Mouse (Mus musculus) brain, embryonic 18.5 days (tissue): Measurements from ENCODE around the gene Kazn.

Experiments used
- DNase-seq: peaks from one replicate; pipeline ENCODE4 v3.0.0-alpha.2; 2012; ENCODE audit warnings: low read depth, low spot score

Gene Kazn

DNA sequence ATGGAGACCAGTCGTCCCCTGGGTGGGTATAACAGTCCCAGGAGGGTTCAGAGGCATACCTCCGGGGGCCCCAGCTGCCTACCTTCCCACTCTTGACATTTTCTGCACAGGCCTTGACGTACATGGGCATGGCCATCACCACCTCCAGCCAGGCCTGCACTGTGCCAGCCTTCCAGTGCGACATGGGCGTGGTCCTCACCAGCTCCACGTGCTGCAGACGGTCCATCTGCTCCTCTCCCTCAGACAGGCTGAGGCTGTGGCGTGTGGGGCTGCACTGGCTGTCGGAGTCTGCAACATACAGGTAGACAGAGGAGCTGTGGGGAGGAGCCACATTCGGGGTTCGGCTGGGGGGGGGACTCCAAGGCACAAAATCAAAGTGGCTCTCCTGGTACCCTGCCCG, 121.2 kb downstream of the Kazn start:
- no peak for DNase-seq

- DNase-seq: no peak
Observed at GRCm38 (mm10) chr4:142113306-142113705, 125.9 kb downstream of the Kazn start.

- no peak for DNase-seq
Observed at GRCm38 (mm10) chr4:142103081-142103671, 136.0 kb downstream of the Kazn start.

GRCm38 (mm10) chr4:142098303-142098702, 140.9 kb downstream of the Kazn start:
- no peak for DNase-seq

GRCm38 (mm10) chr4:142097871-142098270, 141.3 kb downstream of the Kazn start:
- DNase-seq: no peak

GRCm38 (mm10) chr4:142095513-142096241, 143.5 kb downstream of the Kazn start:
- DNase-seq: no peak

DNA sequence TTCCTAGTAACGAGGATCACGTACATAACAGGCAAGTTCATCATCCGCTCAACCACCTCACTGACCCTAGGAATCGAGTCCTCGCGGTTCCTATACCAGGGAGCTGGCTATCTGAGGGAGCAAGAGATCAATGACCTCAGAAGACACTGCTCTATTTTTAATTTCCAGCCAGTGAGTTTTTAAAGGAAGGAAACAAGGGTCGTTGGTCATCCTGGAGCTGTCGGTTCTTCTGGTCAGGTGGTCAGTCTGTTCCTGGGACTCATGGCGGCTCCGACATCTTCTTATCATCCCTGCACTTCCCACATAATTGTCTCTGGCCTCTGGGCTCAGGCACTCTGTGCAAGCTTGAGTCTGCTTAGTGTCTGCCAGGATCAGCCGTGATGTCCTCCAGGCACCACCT, 144.8 kb downstream of the Kazn start:
- DNase-seq: no peak

DNA sequence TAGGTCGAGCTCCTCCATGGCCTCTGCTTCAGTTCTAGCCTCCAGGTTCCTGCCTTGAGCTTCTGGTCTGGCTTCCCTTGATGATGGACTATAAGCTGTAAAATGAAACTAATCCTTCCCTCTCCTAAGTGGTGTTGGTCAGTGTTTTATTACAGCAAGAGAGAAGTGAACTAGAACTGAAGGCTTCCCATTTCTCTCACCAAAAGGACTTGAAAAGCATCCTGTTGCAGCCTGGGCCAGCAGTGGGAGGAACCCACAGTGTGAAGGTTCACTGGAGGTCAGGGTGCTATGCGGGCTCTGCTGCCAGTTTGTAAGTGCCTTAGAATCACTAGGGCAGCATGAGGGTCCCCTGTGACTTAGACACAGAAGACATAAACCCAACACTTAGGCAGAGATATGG, 148.1 kb downstream of the Kazn start:
- DNase-seq: no peak

DNA sequence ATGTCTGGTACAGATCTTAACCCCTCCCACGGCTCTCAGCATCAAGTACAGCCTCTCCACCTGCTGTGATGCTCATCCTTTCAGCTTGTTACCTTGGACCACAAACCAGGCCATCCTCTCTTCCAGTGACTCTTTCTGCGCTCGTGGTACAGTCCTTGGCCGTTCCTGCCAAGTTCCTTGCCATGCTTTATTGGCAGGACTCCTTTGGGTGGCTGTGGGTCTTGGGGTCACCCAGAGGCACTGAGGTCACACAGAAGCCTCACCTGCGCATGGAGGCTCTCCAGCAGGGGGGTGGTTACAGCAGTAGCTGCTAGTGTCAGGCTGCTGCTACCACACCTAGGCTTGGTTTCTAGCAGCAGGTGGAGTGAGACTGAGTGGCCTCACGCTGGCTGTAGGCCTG, 149.2 kb downstream of the Kazn start:
- no peak for DNase-seq

- DNase-seq: no peak
Observed at GRCm38 (mm10) chr4:142088836-142089235, 150.4 kb downstream of the Kazn start.

DNA sequence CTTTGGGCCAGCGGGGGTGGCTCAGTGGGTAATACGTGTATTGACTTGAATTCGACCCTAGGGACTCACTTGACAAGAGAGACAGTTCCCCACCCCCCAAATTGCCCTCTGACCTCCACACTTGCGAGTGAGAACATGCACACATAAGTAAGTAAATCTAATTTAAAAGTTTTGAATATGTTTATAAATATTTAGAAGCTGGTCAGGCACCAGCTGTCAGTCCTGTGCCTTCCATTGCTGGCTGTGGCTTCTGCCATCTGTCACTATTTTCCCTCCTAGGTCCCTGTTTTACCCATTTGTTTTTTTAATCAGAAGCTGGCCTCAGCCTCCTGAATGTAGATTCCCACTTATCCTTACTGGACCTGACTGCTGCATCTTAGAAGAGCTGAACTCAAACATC, 150.8 kb downstream of the Kazn start:
- no peak for DNase-seq

DNA sequence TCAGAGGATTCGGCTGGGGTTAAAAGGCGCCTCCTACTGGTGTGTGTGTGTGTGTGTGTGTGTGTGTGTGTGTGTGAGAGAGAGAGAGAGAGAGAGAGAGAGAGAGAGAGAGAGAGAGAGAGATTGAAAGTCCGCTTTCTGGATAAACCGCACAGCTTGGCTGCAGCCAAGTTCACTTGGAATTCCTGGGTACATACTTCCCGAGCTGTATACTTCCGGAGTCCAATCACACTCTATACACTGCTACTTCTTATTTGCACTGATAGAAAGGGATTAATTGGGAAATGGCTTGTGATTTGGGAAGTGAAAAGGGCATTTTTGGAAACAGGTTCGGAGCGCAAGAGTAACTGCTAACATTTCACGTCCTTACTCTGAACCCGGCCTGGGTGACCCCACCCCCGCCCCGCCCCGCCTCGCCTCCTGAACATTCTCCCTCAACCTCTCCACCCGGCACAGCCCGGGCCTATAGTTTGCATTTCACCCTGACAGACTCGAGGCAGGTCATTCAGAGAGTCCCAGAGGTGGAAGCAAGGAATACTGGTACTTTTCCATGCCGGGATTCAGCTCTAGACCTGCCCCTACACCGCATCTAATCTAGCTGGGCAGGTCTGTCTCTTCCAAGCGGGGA, 154.2 kb downstream of the Kazn start:
- DNase-seq: no peak

DNA sequence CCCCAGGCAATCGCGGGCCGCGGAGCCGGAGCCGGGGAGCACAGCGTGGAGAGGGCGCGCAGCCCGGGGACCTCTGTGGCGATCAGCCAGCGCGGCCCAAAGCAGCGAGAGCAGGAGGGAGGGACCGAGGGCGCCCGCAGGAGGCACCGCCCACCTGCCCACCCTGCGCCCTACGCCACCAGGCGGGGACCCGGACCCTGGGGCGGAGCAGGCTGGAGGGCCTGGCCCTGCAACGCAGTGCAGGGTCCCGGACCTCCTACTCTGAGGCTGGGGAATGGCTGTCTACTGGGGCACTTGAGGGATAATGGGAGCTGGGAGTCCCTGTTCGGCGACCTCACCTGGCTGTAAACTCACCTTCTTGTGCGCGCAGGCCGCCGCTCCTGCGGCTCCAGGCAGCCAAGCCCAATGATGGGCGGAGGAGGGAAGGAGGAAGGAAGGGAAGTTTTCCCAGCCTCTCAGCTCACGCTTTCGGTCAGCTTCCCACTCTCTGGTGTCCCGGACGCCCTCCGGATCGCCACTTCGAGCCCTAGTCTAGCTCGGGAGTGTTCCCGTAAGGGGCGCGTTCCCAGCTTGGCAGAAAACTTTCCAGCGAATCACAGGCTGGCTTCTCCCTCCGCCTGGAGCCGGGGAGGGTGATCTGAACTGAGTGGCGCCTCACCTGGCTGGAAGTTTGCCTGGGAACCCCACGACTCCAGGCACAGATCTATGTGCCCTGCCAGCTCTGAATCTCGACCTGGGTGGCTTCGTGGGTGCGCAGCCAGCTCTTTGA, 154.9 kb downstream of the Kazn start, which contains the start of gene Tmem51:
Gene Tmem51 (minus strand): TSS at position 174 of the 769 bp plus-strand sequence.
- DNase-seq: no peak

- no peak for DNase-seq
Observed at GRCm38 (mm10) chr4:142083762-142084130, 155.5 kb downstream of the Kazn start.

GRCm38 (mm10) chr4:142083193-142083592, 156.0 kb downstream of the Kazn start:
- no peak for DNase-seq

- DNase-seq: no peak
Observed at GRCm38 (mm10) chr4:142082703-142083102, 156.5 kb downstream of the Kazn start.

- DNase-seq: no peak
Observed at GRCm38 (mm10) chr4:142081631-142082283, 157.4 kb downstream of the Kazn start.

GRCm38 (mm10) chr4:142080901-142081630, 158.1 kb downstream of the Kazn start:
- DNase-seq: no peak

DNA sequence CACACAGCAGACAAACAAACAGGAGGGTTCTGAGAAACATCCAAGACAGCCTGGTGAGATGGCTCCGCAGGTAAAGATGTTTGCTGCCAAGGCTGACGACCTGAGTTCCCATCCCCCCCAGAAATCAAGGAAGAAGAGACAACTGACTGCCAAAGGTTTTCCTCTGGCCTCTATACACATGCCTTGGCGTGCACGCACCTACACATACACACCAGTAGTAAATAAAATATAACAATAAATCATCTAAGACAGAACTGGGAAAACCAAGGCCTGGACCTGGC, 158.8 kb downstream of the Kazn start:
- DNase-seq: no peak

DNA sequence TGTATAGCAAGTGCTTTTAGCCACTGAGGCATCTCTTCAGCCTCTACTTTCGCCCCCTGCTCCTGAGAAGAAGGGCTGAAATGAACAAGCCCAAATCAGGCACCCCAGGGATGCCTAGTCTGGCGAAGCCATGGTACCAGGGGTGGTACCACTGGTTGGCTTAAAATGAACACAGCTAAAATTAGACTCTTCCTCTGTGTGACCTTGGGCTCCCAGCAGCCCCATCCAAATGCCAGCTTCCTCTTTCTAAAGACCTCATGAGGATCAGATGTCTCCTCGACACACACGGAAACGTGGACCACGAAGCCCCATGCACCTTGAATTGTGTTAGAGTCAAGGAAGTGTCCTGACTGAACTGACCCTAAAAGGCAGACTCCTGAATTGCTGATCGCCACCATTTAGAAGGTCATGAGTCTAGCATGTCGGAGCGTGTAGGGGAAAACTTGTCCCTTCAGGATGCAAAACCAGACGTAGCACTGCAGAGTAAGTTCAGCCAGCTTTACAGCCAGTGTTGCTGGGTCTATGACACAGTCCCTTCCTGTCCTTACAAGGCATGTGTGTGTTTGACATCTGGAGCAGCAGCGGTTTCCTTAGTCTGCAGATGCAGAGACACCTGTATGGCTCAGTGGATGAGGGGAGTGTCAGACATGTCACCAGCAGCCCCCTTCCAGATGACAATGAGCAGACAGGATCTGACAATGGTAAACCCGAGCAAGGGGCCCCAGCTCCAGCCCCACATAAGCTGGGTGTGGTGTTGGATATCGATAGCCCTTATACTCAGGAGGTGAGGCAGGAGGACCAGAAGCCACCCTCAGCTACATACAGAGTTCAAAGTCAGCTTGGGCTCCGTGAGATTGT, 159.3 kb downstream of the Kazn start:
- no peak for DNase-seq
